15 mouse cellular contexts compared by ENCODE assay signal in genomic region chr3:99560917-99561316, GRCm38 (mm10).
A peak's percentile ranks its signal among the peaks of the same experiment; 100 is the strongest.
DNase-seq lines count a peak whose midpoint lies in the region; ATAC-seq lines count a peak whose summit lies in the region.
"Had no signal": no experiment of that assay in that cellular context is flagged by ENCODE, and none has a peak within 500 bp of the region (broad histone marks: within the 10 kb centered on the region; RNA-seq: fewer than 3 reads in every experiment).

No protein-coding gene starts in this region.

- no peaks in the 10 kb centered on the region for H3K27me3 ChIP-seq in heart, embryonic 15.5 days
- H3K27me3 ChIP-seq in neural tube, embryonic 11.5 days (ENCODE audit: control insufficient read depth, insufficient read depth, low read length) = no peaks in the 10 kb centered on the region
- no peaks in the 10 kb centered on the region for H3K27me3 ChIP-seq in neural tube, embryonic 15.5 days (replicated peaks)
- H3K27me3 ChIP-seq in stomach, embryonic 16.5 days (ENCODE audit: control insufficient read depth, insufficient read depth, low read length) = no peaks in the 10 kb centered on the region
- H3K27me3 ChIP-seq: forebrain, embryonic 12.5 days; limb, embryonic 15.5 days had no signal

- 0 out of 2 replicates have a peak, but pooled peaks have one; percentile 62 for ATAC-seq in heart, embryonic 15.5 days (replicated peaks; ENCODE audit: insufficient number of reproducible peaks, insufficient read depth, low FRiP score, low read depth)
- no peak for ATAC-seq in neural tube, embryonic 11.5 days (ENCODE audit: insufficient read depth, low FRiP score, low TSS enrichment)
- no peak for ATAC-seq in neural tube, embryonic 15.5 days (ENCODE audit: low FRiP score)
- peak; percentile 68; the same call in 1 of the 2 replicates for ATAC-seq in stomach, embryonic 16.5 days (ENCODE audit: insufficient read depth, low FRiP score)

- intact Hi-C loops in heart, postnatal 36 days (cut with DNase I) = no loop called here

- H3K9ac ChIP-seq in heart, embryonic 15.5 days = no peak overlapping the region
- H3K9ac ChIP-seq in neural tube, embryonic 11.5 days (ENCODE audit: low read length) = no peak overlapping the region
- H3K9ac ChIP-seq in neural tube, embryonic 15.5 days (replicated peaks) = no peak overlapping the region
- no peak overlapping the region for H3K9ac ChIP-seq in stomach, embryonic 16.5 days (ENCODE audit: low read length)
- H3K9ac ChIP-seq: forebrain, embryonic 12.5 days; limb, embryonic 15.5 days had no signal

- H3K4me1 ChIP-seq in heart, embryonic 15.5 days (replicated peaks) = 0 out of 2 replicates have a peak, but pooled peaks cover 8% of the 10 kb centered on the region
- H3K4me1 ChIP-seq in neural tube, embryonic 11.5 days (ENCODE audit: control insufficient read depth, insufficient read depth, low read length) = no peaks in the 10 kb centered on the region
- H3K4me1 ChIP-seq in neural tube, embryonic 15.5 days = no peaks in the 10 kb centered on the region
- H3K4me1 ChIP-seq in stomach, embryonic 16.5 days (ENCODE audit: control insufficient read depth, insufficient read depth, low read length) = no peaks in the 10 kb centered on the region
- H3K4me1 ChIP-seq: forebrain, embryonic 12.5 days; hindbrain, embryonic 10.5 days; limb, embryonic 15.5 days had no signal

- 50% methylated on average over 1 of the region's 1 CpGs for WGBS in heart, embryonic 15.5 days
- WGBS in neural tube, embryonic 11.5 days = 66% methylated on average over 1 of the region's 1 CpGs
- 77% methylated on average over 1 of the region's 1 CpGs for WGBS in neural tube, embryonic 15.5 days
- WGBS in stomach, embryonic 16.5 days = 46% methylated on average over 1 of the region's 1 CpGs

- peak; percentile 2 for DNase-seq in adrenal gland, postnatal 10 days
- DNase-seq in adrenal gland, adult 18-20 months (ENCODE audit: low spot score in 2 of 2) = no peak
- DNase-seq in heart, postnatal 36 days = no peak
- peak; percentile 9 for DNase-seq in neural tube, embryonic 11.5 days (ENCODE audit: low spot score)
- DNase-seq in spleen, postnatal 4 days (ENCODE audit: low spot score in 2 of 2) = no peak
- DNase-seq: cerebellum, adult 11 months; gastrocnemius, adult 2 months; kidney, adult 8-10 months; right cerebral cortex, postnatal 25 days had no signal

- H3K27ac ChIP-seq in heart, embryonic 15.5 days = no peak overlapping the region
- H3K27ac ChIP-seq in neural tube, embryonic 11.5 days (ENCODE audit: low read depth, low read length) = no peak overlapping the region
- H3K27ac ChIP-seq in neural tube, embryonic 15.5 days (replicated peaks) = no peak overlapping the region
- no peak overlapping the region for H3K27ac ChIP-seq in stomach, embryonic 16.5 days (ENCODE audit: low read length)
- H3K27ac ChIP-seq: forebrain, embryonic 12.5 days; gastrocnemius, adult 2 months; hindbrain, embryonic 10.5 days; limb, embryonic 15.5 days had no signal

- no peak overlapping the region for H3K4me2 ChIP-seq in heart, embryonic 15.5 days
- H3K4me2 ChIP-seq in neural tube, embryonic 11.5 days (ENCODE audit: low read depth) = no peak overlapping the region
- H3K4me2 ChIP-seq in neural tube, embryonic 15.5 days = no peak overlapping the region
- no peak overlapping the region for H3K4me2 ChIP-seq in stomach, embryonic 16.5 days (ENCODE audit: low read depth, low read length)
- H3K4me2 ChIP-seq: forebrain, embryonic 12.5 days; limb, embryonic 15.5 days had no signal

- H3K9me3 ChIP-seq in heart, embryonic 15.5 days (replicated peaks) = no peaks in the 10 kb centered on the region
- no peaks in the 10 kb centered on the region for H3K9me3 ChIP-seq in neural tube, embryonic 11.5 days (ENCODE audit: control insufficient read depth, low read length)
- H3K9me3 ChIP-seq in neural tube, embryonic 15.5 days (replicated peaks) = no peaks in the 10 kb centered on the region
- no peaks in the 10 kb centered on the region for H3K9me3 ChIP-seq in stomach, embryonic 16.5 days (replicated peaks; ENCODE audit: control insufficient read depth, low read length)
- H3K9me3 ChIP-seq: forebrain, embryonic 12.5 days; hindbrain, embryonic 10.5 days; limb, embryonic 15.5 days had no signal

- no peaks in the 10 kb centered on the region for H3K36me3 ChIP-seq in heart, embryonic 15.5 days
- no peaks in the 10 kb centered on the region for H3K36me3 ChIP-seq in neural tube, embryonic 11.5 days (ENCODE audit: control insufficient read depth, insufficient read depth, low read length)
- H3K36me3 ChIP-seq in neural tube, embryonic 15.5 days = no peaks in the 10 kb centered on the region
- H3K36me3 ChIP-seq in stomach, embryonic 16.5 days (ENCODE audit: control insufficient read depth, insufficient read depth, low read length) = no peaks in the 10 kb centered on the region
- H3K36me3 ChIP-seq: forebrain, embryonic 12.5 days; hindbrain, embryonic 10.5 days; limb, embryonic 15.5 days had no signal

- no peak overlapping the region for H3K4me3 ChIP-seq in heart, embryonic 15.5 days
- H3K4me3 ChIP-seq in neural tube, embryonic 11.5 days (ENCODE audit: low read depth, low read length) = no peak overlapping the region
- no peak overlapping the region for H3K4me3 ChIP-seq in neural tube, embryonic 15.5 days (replicated peaks)
- no peak overlapping the region for H3K4me3 ChIP-seq in stomach, embryonic 16.5 days (replicated peaks; ENCODE audit: low read length)
- H3K4me3 ChIP-seq: forebrain, embryonic 12.5 days; gastrocnemius, adult 2 months; hindbrain, embryonic 10.5 days; limb, embryonic 15.5 days had no signal

Comparison
In these comparisons a context has a peak if more than half of its experiments do, and no peak if none do; other contexts are left out.
1. DNase-seq: peak in adrenal gland, postnatal 10 days (single experiment) and neural tube, embryonic 11.5 days (single experiment); none in adrenal gland, adult 18-20 months (0 of 2), heart, postnatal 36 days (0 of 2) and spleen, postnatal 4 days (0 of 2).
2. ATAC-seq: peak in heart, embryonic 15.5 days (single experiment) and stomach, embryonic 16.5 days (single experiment); none in neural tube, embryonic 11.5 days (single experiment) and neural tube, embryonic 15.5 days (single experiment).